Mouse (Mus musculus): ENCODE measurements around the gene Esrrg.

DNA sequence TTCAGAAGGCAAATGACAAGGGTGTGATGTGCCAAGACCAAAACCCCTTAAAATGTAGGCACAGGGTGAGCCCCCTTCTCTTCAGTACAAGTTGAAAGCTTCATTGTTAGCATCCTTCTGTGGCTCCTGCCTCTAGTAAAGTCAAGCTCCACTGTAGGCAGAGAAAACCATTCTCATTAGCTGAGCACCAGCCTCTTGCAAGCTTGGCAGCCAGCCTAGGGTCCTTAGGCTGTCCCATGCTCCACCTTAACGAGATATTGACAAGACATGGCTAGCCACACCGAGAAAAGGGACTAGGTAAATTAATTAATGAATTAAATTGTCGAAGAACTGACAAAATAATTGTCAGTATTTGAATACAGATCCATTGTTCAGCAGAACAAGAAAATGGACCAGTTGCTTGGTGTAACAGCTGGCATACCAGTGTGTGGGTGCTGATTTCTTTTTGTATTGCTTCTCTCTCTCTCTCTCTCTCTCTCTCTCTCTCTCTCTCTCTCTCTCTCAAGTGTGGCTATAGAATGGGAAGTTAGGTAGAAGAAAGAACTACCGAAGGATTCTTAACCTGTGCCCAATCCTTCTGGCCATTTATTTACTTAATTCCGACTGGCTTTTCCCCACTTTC is 311.7 kb downstream of the Esrrg start:
- no peak for TF ChIP-seq CTCF (IDR thresholded peaks at IDR 0.05; ENCODE audit: extremely low read depth, insufficient read depth, low read length)
- TF ChIP-seq POLR2A (IDR thresholded peaks at IDR 0.05; ENCODE audit: extremely low read depth, insufficient read depth, low read length), result no peak
